ENCODE assay signal across 19 mouse cellular contexts in the genomic region with DNA sequence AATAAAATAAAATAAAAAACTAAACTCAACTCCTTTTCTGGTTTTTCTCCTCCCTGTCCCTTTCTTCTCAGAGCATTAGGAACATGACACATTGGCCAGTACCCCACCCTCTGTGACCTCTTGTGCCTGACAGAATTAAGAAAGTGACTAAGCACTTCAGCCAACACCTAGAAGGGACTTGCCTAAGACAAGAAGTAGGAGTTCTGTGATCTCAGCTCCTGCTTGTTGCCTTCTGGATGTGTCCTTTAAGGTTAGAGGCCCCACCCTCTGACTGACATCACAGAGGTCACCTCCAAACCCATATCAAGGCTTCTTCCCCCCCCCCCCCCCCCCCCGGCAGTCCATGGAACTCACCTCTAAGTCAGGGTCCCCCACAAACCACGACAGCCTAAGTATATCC. TPM values are rescaled to one million over a fixed set of nuclear protein-coding genes. Genes with fewer than 3 reads are reported as not detected.
A peak's percentile ranks its signal among the peaks of the same experiment; 100 is the strongest.
DNase-seq lines count a peak whose midpoint lies in the region; ATAC-seq lines count a peak whose summit lies in the region.
"Had no signal": no experiment of that assay in that cellular context is flagged by ENCODE, and none has a peak within 500 bp of the region (broad histone marks: within the 10 kb centered on the region; RNA-seq: fewer than 3 reads in every experiment).

No protein-coding gene starts in this region.

- DNase-seq in adrenal gland, adult 2 months, result peak; percentile 25
- no peak for DNase-seq in adrenal gland, postnatal 10 days
- DNase-seq in lung, adult 18-20 months, result peak; percentile 7 to 49
- no peak for DNase-seq in lung, postnatal 14 days
- DNase-seq in cerebellum, postnatal 25 days, result no peak
- DNase-seq: B cell, adult 2 months; cerebellum, adult 18-20 months; cerebellum, adult 9-10 months; cerebellum, postnatal 14 days; forebrain, postnatal 0 days; gastrocnemius, adult 2 months; gastrocnemius, postnatal 14 days; heart, adult 18-20 months; heart, postnatal 10 days; heart, postnatal 4 days had no signal

- ATAC-seq in monocyte, adult 5-6 weeks (replicated peaks; ENCODE audit: insufficient number of reproducible peaks, low FRiP score, low TSS enrichment, poor library complexity, severe bottlenecking), result peak; percentile 58
- ATAC-seq: forebrain, embryonic 13.5 days; forebrain, postnatal 0 days; intestine, postnatal 0 days; Patski had no signal

RNA-seq across cellular contexts. Expression of a gene that starts 14.7 kb away (rescaled TPM):
- total RNA-seq in adrenal gland, adult 2 months (2021), result 10 to 100 TPM; 22.7 to 28.6 TPM
- polyA plus RNA-seq in adrenal gland, adult 2 months (2012; rRNA removed), result 18.7 and 19.8 TPM in 2 replicates
- total RNA-seq in adrenal gland, postnatal 10 days (2021), result 10 to 100 TPM; 19.3 to 23.0 TPM
- 234 to 312 TPM (median 310 TPM) in 3 replicates for total RNA-seq in monocyte, adult 5-6 weeks (2017)

RNA-seq across cellular contexts. Expression of a gene that starts 22.9 kb away (rescaled TPM):
- total RNA-seq in adrenal gland, adult 2 months (2021), result 10 to 100 TPM; 24.3 to 42.2 TPM
- 6.2 and 6.6 TPM in 2 replicates for polyA plus RNA-seq in adrenal gland, adult 2 months (2012; rRNA removed)
- total RNA-seq in adrenal gland, postnatal 10 days (2021), result 10 to 100 TPM; 14.8 to 17.3 TPM
- total RNA-seq in monocyte, adult 5-6 weeks (2017), result 25.9 to 36.8 TPM (median 29.9 TPM) in 3 replicates

Comparison
In these comparisons a context has a peak if more than half of its experiments do, and no peak if none do; other contexts are left out.
1. DNase-seq: peak in adrenal gland, adult 2 months (single experiment) and lung, adult 18-20 months (2 of 2); none in adrenal gland, postnatal 10 days (single experiment), lung, postnatal 14 days (single experiment) and cerebellum, postnatal 25 days (0 of 2).